Mouse (Mus musculus): ENCODE measurements around the gene Snx27. TPM values are rescaled to one million over a fixed set of nuclear protein-coding genes. Genes with fewer than 3 reads are reported as not detected.

The Snx27 gene
- polyA plus RNA-seq (2012; fragmentation: generic; extraction: Trizol): 17.4 TPM

GRCm38 (mm10) chr3:94582456-94582891 is at the start of gene Snx27:
Gene Snx27 (minus strand): TSS chr3:94582716.
- Histone ChIP-seq H3K36me3 (ENCODE audit: control insufficient read depth, insufficient read depth) (no peaks in the 10 kb centered on the region), H3K79me2 (ENCODE audit: control insufficient read depth, insufficient read depth) (peaks cover 43% of the 10 kb centered on the region), H3K27me3 (ENCODE audit: control insufficient read depth, insufficient read depth, insufficient read length) (no peaks in the 10 kb centered on the region), H3K4me2 (ENCODE audit: low read depth) (peak within 1 kb of the TSS; percentile 98), H3K4me3 (peak within 1 kb of the TSS; percentile 64), H3ac (ENCODE audit: control insufficient read depth, insufficient read length) (peak within 1 kb of the TSS; percentile 75)
- peak; percentile 53 for TF ChIP-seq POLR2A (IDR thresholded peaks at IDR 0.05; ENCODE audit: insufficient read length, low read depth)
- no peak for TF ChIP-seq MYOD1 (IDR thresholded peaks at IDR 0.05; ENCODE audit: control insufficient read depth in 1 of 3, insufficient read length in 2 of 3, low read depth in 2 of 3)
- no peak for TF ChIP-seq E2F4 (IDR thresholded peaks at IDR 0.05; ENCODE audit: insufficient read depth)
- peak in 1 of 3 experiments; percentile 11 for TF ChIP-seq MYOG (IDR thresholded peaks at IDR 0.05; ENCODE audit: control insufficient read depth in 1 of 3, insufficient read depth in 1 of 3, insufficient read length in 2 of 3, low read depth in 2 of 3)

- TF ChIP-seq MYOD1 (IDR thresholded peaks at IDR 0.05; ENCODE audit: control insufficient read depth in 1 of 3, insufficient read length in 2 of 3, low read depth in 2 of 3) (no peak), MYOG (IDR thresholded peaks at IDR 0.05; ENCODE audit: control insufficient read depth in 1 of 3, insufficient read depth in 1 of 3, insufficient read length in 2 of 3, low read depth in 2 of 3) (no peak), REST (IDR thresholded peaks at IDR 0.05; ENCODE audit: insufficient read depth, insufficient read length) (no peak), USF1 (IDR thresholded peaks at IDR 0.05; ENCODE audit: low read depth) (no peak), POLR2A (IDR thresholded peaks at IDR 0.05; ENCODE audit: insufficient read length, low read depth) (no peak), POLR2AphosphoS2 (IDR thresholded peaks at IDR 0.05; ENCODE audit: insufficient read length, low read depth) (no peak), TCF3 (IDR thresholded peaks at IDR 0.05; ENCODE audit: insufficient read length, low read depth) (no peak), CEBPB (IDR thresholded peaks at IDR 0.05; ENCODE audit: insufficient read depth, poor library complexity, severe bottlenecking) (no peak), E2F4 (IDR thresholded peaks at IDR 0.05; ENCODE audit: insufficient read depth) (no peak), TCF12 (IDR thresholded peaks at IDR 0.05; ENCODE audit: insufficient read depth, poor library complexity, severe bottlenecking) (no peak), MAX (IDR thresholded peaks at IDR 0.05; ENCODE audit: low read depth) (no peak)
- no peaks in the 10 kb centered on the region for H3K79me2 ChIP-seq (ENCODE audit: control insufficient read depth, insufficient read depth)
- no peaks in the 10 kb centered on the region for H3K36me3 ChIP-seq (ENCODE audit: control insufficient read depth, insufficient read depth)
- no peaks in the 10 kb centered on the region for H3K27me3 ChIP-seq (ENCODE audit: control insufficient read depth, insufficient read depth, insufficient read length)
- no peak overlapping the region for H3K4me3 ChIP-seq
- no peak overlapping the region for H3K4me2 ChIP-seq (ENCODE audit: low read depth)
- H3ac ChIP-seq (ENCODE audit: control insufficient read depth, insufficient read length): no peak overlapping the region
These were observed 47.4 kb upstream of the Snx27 start for GRCm38 (mm10) chr3:94629876-94630275.

GRCm38 (mm10) chr3:94628712-94629111 is 46.2 kb upstream of the Snx27 start:
- Histone ChIP-seq H3K79me2 (ENCODE audit: control insufficient read depth, insufficient read depth) (no peaks in the 10 kb centered on the region), H3ac (ENCODE audit: control insufficient read depth, insufficient read length) (no peak overlapping the region), H3K4me2 (ENCODE audit: low read depth) (no peak overlapping the region), H3K4me3 (no peak overlapping the region), H3K27me3 (ENCODE audit: control insufficient read depth, insufficient read depth, insufficient read length) (no peaks in the 10 kb centered on the region), H3K36me3 (ENCODE audit: control insufficient read depth, insufficient read depth) (no peaks in the 10 kb centered on the region)
- TF ChIP-seq TCF12 (IDR thresholded peaks at IDR 0.05; ENCODE audit: insufficient read depth, poor library complexity, severe bottlenecking) (no peak), SRF (IDR thresholded peaks at IDR 0.05; ENCODE audit: control insufficient read depth, insufficient read length, low read depth) (no peak), E2F4 (IDR thresholded peaks at IDR 0.05; ENCODE audit: insufficient read depth) (no peak), USF1 (IDR thresholded peaks at IDR 0.05; ENCODE audit: low read depth) (no peak), POLR2A (IDR thresholded peaks at IDR 0.05; ENCODE audit: insufficient read length, low read depth) (no peak), POLR2AphosphoS2 (IDR thresholded peaks at IDR 0.05; ENCODE audit: insufficient read length, low read depth) (no peak), TCF3 (IDR thresholded peaks at IDR 0.05; ENCODE audit: insufficient read length, low read depth) (no peak), MYOG (IDR thresholded peaks at IDR 0.05; ENCODE audit: control insufficient read depth in 1 of 3, insufficient read depth in 1 of 3, insufficient read length in 2 of 3, low read depth in 2 of 3) (no peak), REST (IDR thresholded peaks at IDR 0.05; ENCODE audit: insufficient read depth, insufficient read length) (no peak), CEBPB (IDR thresholded peaks at IDR 0.05; ENCODE audit: insufficient read depth, poor library complexity, severe bottlenecking) (no peak), MAX (IDR thresholded peaks at IDR 0.05; ENCODE audit: low read depth) (no peak), MYOD1 (IDR thresholded peaks at IDR 0.05; ENCODE audit: control insufficient read depth in 1 of 3, insufficient read length in 2 of 3, low read depth in 2 of 3) (no peak)

- H3K4me3 ChIP-seq: no peak overlapping the region
- H3K79me2 ChIP-seq (ENCODE audit: control insufficient read depth, insufficient read depth): no peaks in the 10 kb centered on the region
- peak overlapping the region; percentile 13 for H3K4me2 ChIP-seq (ENCODE audit: low read depth)
- no peaks in the 10 kb centered on the region for H3K27me3 ChIP-seq (ENCODE audit: control insufficient read depth, insufficient read depth, insufficient read length)
- TF ChIP-seq MYOD1 (IDR thresholded peaks at IDR 0.05; ENCODE audit: control insufficient read depth in 1 of 3, insufficient read length in 2 of 3, low read depth in 2 of 3) (peak in 2 of 3 experiments; percentile 57 to 79), MYOG (IDR thresholded peaks at IDR 0.05; ENCODE audit: control insufficient read depth in 1 of 3, insufficient read depth in 1 of 3, insufficient read length in 2 of 3, low read depth in 2 of 3) (peak; percentile 8 to 87 (median 53)), E2F4 (IDR thresholded peaks at IDR 0.05; ENCODE audit: insufficient read depth) (no peak), TCF12 (IDR thresholded peaks at IDR 0.05; ENCODE audit: insufficient read depth, poor library complexity, severe bottlenecking) (peak; percentile 26)
- H3ac ChIP-seq (ENCODE audit: control insufficient read depth, insufficient read length): no peak overlapping the region
- H3K36me3 ChIP-seq (ENCODE audit: control insufficient read depth, insufficient read depth): no peaks in the 10 kb centered on the region
These were observed 41.8 kb upstream of the Snx27 start for GRCm38 (mm10) chr3:94624281-94624680.

- no peaks in the 10 kb centered on the region for H3K27me3 ChIP-seq (ENCODE audit: control insufficient read depth, insufficient read depth, insufficient read length)
- H3K36me3 ChIP-seq (ENCODE audit: control insufficient read depth, insufficient read depth): no peaks in the 10 kb centered on the region
- no peak overlapping the region for H3K4me2 ChIP-seq (ENCODE audit: low read depth)
- H3ac ChIP-seq (ENCODE audit: control insufficient read depth, insufficient read length): no peak overlapping the region
- H3K4me3 ChIP-seq: no peak overlapping the region
- TF ChIP-seq SRF (IDR thresholded peaks at IDR 0.05; ENCODE audit: control insufficient read depth, insufficient read length, low read depth) (no peak), REST (IDR thresholded peaks at IDR 0.05; ENCODE audit: insufficient read depth, insufficient read length) (no peak), CEBPB (IDR thresholded peaks at IDR 0.05; ENCODE audit: insufficient read depth, poor library complexity, severe bottlenecking) (no peak), TCF3 (IDR thresholded peaks at IDR 0.05; ENCODE audit: insufficient read length, low read depth) (no peak), E2F4 (IDR thresholded peaks at IDR 0.05; ENCODE audit: insufficient read depth) (no peak), POLR2AphosphoS2 (IDR thresholded peaks at IDR 0.05; ENCODE audit: insufficient read length, low read depth) (no peak), MYOG (IDR thresholded peaks at IDR 0.05; ENCODE audit: control insufficient read depth in 1 of 3, insufficient read depth in 1 of 3, insufficient read length in 2 of 3, low read depth in 2 of 3) (no peak)
- no peaks in the 10 kb centered on the region for H3K79me2 ChIP-seq (ENCODE audit: control insufficient read depth, insufficient read depth)
These were observed 40.0 kb upstream of the Snx27 start for GRCm38 (mm10) chr3:94622550-94622949.
